Mouse (Mus musculus): Measurements from ENCODE around the gene Ext2.

Ext2 gene

GRCm38 (mm10) chr2:93681321-93681720 lies 141.0 kb downstream of the Ext2 start:
- DNase-seq (ENCODE audit: low spot score), result no peak

- no peak for DNase-seq (ENCODE audit: low spot score)
Measured at GRCm38 (mm10) chr2:93677231-93677630, 145.1 kb downstream of the Ext2 start.

- DNase-seq (ENCODE audit: low spot score), result no peak
Measured at GRCm38 (mm10) chr2:93671573-93672184, 150.7 kb downstream of the Ext2 start.

- no peak for DNase-seq (ENCODE audit: low spot score)
Measured at GRCm38 (mm10) chr2:93666146-93666858, 156.1 kb downstream of the Ext2 start.

- DNase-seq (ENCODE audit: low spot score), result no peak
Measured at GRCm38 (mm10) chr2:93665472-93665871, 156.9 kb downstream of the Ext2 start.

GRCm38 (mm10) chr2:93662240-93662865 lies 160.0 kb downstream of the Ext2 start:
- no peak for DNase-seq (ENCODE audit: low spot score)

- no peak for DNase-seq (ENCODE audit: low spot score)
Measured at GRCm38 (mm10) chr2:93661096-93661495, 161.3 kb downstream of the Ext2 start.

GRCm38 (mm10) chr2:93659705-93660308 lies 162.6 kb downstream of the Ext2 start:
- DNase-seq (ENCODE audit: low spot score), result no peak

- no peak for DNase-seq (ENCODE audit: low spot score)
Measured at GRCm38 (mm10) chr2:93659004-93659403, 163.4 kb downstream of the Ext2 start.

GRCm38 (mm10) chr2:93654336-93655055 lies 167.9 kb downstream of the Ext2 start:
- DNase-seq (ENCODE audit: low spot score), result no peak

- DNase-seq (ENCODE audit: low spot score), result no peak
Measured at GRCm38 (mm10) chr2:93649243-93649870, 173.0 kb downstream of the Ext2 start.

- DNase-seq (ENCODE audit: low spot score), result no peak
Measured at GRCm38 (mm10) chr2:93647924-93648575, 174.3 kb downstream of the Ext2 start.

GRCm38 (mm10) chr2:93647051-93647923 lies 175.1 kb downstream of the Ext2 start:
- DNase-seq (ENCODE audit: low spot score), result peak; percentile 31

GRCm38 (mm10) chr2:93645626-93646320 lies 176.6 kb downstream of the Ext2 start:
- DNase-seq (ENCODE audit: low spot score), result no peak

- no peak for DNase-seq (ENCODE audit: low spot score)
Measured at GRCm38 (mm10) chr2:93645197-93645596, 177.2 kb downstream of the Ext2 start.

- no peak for DNase-seq (ENCODE audit: low spot score)
Measured at GRCm38 (mm10) chr2:93644731-93645130, 177.6 kb downstream of the Ext2 start.

GRCm38 (mm10) chr2:93644234-93644633 lies 178.1 kb downstream of the Ext2 start:
- no peak for DNase-seq (ENCODE audit: low spot score)

GRCm38 (mm10) chr2:93643403-93643780 lies 179.0 kb downstream of the Ext2 start:
- DNase-seq (ENCODE audit: low spot score), result no peak

GRCm38 (mm10) chr2:93634609-93635008 lies 187.8 kb downstream of the Ext2 start:
- no peak for DNase-seq (ENCODE audit: low spot score)
